Mouse (Mus musculus) adrenal gland, adult (tissue): ENCODE measurements at regions not wholly inside any gene's neighbourhood (a gene's known extent, or its start where the extent isn't known, plus 50 kb on each side); places are given as distances from the start of the nearest gene placed in this dataset.
A peak's percentile ranks its signal among the peaks of the same experiment; 100 is the strongest.
"Not testable (repeated sequence)": the region's sequence is repeated elsewhere in the genome, so short reads cannot be mapped to it uniquely, and the experiment has no call there.

Source experiments
- DNase-seq, 2 experiments: peaks; one replicate each; pipeline ENCODE4 v3.0.0; 2022 to 2023; ENCODE audit warnings: low spot score in 1 of 2; ENCODE audit not compliant: inconsistent age in 2 of 2

DNA sequence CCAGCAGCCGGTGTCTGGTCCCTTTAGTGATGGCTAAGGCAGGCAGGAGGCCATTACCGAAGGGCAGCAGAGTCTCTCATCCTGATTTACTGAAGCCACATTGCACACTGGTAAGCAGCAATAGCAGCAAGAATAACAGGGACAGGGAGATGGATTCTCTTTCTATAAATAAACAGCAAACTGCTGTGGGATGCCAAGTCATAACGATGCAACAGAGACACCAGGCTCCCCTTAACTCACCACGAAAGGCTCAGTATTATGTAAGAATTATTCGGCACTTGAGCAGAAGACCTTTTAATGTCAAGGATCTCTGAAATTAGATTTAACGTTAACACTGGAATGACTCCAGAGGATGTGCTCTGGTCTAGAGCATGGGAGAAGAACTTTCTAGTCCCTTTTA, 202.1 kb downstream of the Ddx10 start:
- DNase-seq: peak; percentile 9 to 65

DNA sequence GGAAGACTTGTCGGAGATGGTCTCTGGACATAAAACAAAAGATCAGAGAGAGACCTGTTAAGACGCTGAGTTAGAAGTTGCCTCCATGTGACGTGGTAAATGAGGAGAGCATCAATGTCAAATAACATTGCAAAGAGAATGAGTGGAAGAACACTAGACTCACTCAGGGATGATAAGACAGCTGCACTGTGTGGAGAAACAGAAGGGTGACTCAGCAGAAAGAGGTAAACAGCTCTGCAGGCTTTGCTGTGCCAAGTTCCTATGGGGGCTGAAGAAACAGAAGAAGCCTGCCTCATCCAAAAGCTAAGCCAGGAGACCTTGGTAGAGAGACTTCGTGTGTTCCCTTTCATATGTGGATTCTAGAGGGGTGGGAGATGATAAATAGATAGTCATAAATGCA, 214.1 kb downstream of the Ddx10 start:
- peak; percentile 11 to 36 for DNase-seq

DNA sequence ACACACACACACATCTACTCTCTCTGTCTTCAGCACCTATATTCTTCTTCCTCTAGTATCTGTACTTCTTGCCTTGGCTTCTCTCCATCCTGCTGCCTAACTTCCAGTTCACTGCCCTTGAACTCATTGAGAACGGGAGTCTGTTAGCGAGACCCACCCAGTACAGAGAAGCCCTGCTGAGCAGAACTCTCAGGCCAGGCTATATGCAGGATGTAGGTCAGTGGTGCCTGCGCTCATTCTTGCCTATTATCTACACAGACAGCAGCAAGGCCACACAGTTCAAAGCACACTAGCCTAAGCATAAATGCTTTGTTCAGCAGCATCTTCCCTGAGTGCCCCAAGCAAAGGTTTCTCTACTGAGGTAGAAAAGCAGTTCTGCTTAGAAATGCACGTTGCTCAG, 225.8 kb downstream of the Ddx10 start:
- DNase-seq: no peak

- no peak for DNase-seq
Measured at GRCm38 (mm10) chr9:53010741-53011140, 237.1 kb downstream of the Ddx10 start.

- DNase-seq: no peak
Measured at GRCm38 (mm10) chr9:53007395-53007794, 240.5 kb downstream of the Ddx10 start.

DNA sequence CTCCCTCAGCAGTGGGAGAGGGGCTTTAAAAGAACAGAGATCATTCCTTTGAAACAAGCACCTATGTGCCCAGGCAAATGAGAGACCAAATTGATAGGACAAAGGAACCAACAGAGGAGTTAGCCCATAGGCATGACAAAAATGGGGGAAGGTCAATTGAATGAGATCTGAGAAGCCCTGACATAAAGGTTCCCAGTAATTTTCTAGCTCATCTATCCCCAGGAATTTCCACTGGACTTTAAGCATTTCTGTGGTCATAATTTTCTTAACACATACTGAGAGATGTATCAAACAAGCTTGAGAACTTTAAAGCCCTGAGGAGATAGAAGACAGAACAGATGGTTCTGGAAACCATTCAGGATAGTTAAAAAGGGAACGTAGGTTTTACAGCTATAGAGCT, 241.8 kb downstream of the Ddx10 start:
- no peak for DNase-seq

- DNase-seq: no peak
Measured at GRCm38 (mm10) chr9:53004253-53004978, 243.4 kb downstream of the Ddx10 start.

- no peak for DNase-seq
Measured at GRCm38 (mm10) chr9:52976041-52976440, 271.8 kb downstream of the Ddx10 start.

DNA sequence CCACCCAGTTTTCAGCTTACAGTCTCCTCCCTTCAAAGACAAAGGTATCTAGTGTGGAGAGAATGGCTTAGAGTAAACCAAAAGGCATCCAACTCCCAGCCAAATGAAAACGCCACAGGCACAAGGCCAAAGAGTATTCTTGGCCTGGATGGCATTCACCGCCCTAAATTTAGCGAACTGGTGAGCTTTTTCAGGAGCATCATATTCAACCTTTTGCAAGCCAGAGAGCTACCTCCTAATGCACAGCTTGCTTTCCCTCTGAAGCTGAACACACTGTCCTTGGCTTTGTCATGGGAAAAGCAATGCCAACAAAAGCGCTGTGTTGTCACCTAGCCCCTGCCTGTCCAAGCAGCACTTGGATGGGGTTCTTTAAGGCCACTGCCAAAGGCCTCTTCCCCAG, 282.2 kb downstream of the Ddx10 start:
- DNase-seq: peak; percentile 23 to 64

GRCm38 (mm10) chr9:52959668-52960067, 280.1 kb upstream of the AI593442 start:
- DNase-seq: no peak

DNA sequence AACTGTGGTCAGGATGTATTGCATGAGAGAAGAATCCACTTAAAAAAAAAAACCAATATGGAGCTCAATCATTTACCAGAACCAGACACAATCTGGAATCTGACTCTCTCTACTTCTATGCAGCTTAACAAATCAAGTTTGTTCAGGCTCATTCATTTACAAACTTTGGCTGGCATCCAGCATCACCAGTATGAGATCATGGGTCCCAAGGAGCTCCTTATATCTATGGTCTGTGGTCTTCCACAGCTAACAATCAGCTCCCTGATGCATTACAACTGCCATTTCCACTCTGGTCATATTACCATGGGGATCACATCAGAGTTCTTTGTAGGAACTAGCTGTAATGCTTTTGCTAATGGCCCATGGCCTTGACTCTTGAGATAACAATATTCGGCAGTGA, 277.7 kb upstream of the AI593442 start:
- no peak for DNase-seq

- peak in 1 of 2 experiments; percentile 30 for DNase-seq
Measured at GRCm38 (mm10) chr9:52944081-52944480, 264.5 kb upstream of the AI593442 start.

DNA sequence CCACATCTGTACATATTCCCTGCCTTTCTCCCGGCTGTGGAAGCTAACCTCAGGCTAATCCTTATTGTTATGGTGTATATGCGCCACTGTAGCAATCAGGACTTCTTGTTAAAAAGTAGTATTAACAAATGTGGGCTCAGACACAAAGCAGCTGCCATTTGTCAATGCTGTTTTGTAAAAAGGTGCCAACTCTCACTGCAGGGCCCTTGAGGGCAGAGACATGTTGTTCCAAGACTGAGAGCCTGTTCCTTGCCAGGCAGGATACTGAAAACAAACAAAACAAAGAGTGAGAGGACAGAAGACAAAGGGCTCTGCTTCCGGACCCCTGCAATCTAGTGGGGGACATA, 262.0 kb upstream of the AI593442 start:
- DNase-seq: peak in 1 of 2 experiments; percentile 30

DNA sequence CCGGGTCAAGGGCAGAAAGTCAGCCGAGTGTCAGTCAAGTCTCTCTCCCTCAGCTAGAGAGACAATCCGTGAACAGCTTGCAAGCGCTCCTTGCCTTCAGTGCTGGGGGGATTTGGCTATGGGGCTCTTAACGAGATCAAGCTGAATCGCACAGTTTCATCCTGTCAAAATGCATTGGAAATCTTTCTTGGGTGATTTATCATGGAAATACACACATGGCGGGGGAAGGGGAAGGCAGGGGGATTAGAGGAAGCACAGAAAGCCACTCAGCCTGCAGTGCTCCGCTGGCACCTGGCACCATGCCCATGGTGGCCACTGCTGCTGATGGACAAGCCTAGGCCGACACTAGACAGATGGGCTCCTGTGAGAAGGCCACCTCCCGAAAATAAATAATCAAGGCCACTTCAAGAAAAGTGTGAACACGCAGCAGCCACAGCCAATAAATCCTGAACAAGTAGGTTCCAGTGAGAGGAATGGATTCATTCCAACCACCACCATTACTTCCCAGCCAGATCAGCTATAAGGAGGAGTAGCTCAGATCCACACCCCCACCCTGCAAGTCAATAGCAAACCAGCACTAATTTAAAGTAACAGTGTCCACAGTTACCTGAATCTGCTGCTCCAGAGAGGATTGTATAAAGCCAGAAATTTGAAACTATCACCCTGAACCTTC, 261.5 kb upstream of the AI593442 start:
- DNase-seq: peak; percentile 21 to 58

DNA sequence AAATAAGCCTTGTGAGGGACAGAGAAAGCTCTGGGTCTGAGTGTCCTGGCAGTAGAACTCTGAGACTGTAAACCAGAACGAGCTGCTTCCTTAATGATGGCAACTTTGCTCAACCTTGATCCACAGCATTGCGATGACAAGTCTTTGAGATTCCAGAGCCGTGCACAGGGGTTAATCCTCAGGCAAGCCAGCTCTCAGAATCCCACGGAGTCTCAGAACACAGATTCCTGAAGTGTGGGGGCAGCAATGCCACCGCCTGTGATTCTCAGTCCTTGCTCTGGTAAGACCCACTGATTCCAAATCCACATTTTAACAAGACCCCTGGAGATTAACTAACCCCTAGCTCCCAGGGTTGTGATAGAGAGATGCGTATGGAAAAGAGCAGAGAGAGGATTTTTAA, 255.5 kb upstream of the AI593442 start:
- DNase-seq: no peak

- DNase-seq: peak; percentile 61 to 64
Measured at GRCm38 (mm10) chr9:52917516-52917915, 237.9 kb upstream of the AI593442 start.

GRCm38 (mm10) chr9:52888653-52889052, 209.1 kb upstream of the AI593442 start:
- not testable (repeated sequence) for DNase-seq

GRCm38 (mm10) chr9:52887997-52888396, 208.4 kb upstream of the AI593442 start:
- not testable (repeated sequence) for DNase-seq

GRCm38 (mm10) chr9:52867236-52867635, 187.7 kb upstream of the AI593442 start:
- DNase-seq: no peak

DNA sequence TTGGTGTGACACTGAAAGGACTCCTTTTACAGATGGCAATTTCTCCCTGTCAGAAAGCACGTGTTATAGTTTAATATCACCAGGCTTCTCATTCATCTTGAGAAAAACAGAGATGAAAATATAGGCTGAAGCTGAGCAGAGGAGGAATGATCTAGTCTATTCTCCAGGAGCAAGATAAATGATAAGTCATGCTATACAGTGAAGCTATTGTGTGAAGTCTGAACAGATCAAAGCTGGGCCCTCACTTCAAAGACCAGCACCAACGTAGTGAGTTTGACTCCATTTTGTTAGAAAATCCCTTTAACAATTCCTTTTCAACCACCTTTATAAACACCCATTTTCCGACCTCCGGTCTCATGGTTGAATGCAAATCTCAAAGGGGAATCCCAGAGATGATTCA, 180.7 kb upstream of the AI593442 start:
- DNase-seq: no peak

DNA sequence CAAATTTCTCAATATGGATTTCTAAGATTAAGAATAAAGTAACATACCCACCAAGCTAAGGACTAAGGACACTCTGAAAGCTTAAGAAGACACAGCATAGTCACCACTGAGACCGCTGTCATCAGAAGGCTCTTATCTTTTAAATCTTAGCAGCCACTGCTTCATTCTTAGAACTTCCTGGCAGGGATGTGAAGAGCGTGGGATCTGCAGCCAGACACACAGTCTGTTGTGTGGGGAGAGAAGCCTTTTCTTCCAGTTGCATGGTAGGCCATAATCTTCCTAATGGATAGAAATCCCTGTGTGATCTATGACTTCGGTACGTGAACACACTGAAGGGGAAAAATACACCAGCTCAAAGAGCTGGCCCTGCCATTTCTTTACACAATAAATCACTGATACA, 178.8 kb upstream of the AI593442 start:
- DNase-seq: no peak

DNA sequence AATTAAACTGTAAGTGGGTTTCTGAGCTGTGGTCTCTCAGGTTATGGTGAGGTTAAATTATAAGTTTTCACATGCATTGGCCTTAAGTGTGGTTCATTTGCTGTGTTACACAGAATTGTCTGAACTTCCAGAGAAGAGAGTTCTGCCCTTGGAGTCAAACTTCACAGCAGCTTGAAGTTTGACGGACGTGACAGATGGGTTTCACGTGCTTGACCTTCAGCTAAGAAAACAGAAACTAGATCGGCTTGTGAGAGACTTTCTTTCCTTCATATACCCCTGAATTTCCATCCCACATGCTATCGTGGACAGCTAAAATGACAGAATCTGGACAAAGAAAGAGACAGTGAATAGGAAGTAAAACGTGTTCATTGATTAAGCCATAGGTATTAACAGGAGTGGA, 173.8 kb upstream of the AI593442 start:
- peak in 1 of 2 experiments; percentile 18 for DNase-seq

DNA sequence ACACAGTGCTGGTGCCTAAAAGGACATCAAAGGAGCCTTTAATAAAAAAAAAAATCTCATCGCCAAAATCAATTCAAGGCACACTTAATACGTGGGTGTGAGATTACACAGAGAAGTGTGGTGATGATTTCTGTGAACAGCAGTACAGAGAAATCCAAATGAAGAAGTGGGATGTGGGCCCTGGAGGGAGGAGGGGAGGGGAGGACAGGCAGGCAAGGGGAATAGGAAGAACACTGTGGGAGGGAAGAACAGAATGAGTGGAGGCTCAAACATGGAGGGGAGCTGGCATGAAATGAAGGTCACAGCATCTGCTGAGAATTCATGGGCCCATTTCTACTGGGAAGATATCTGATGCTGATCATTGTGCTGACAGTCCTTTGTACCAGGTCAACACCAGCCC, 171.0 kb upstream of the AI593442 start:
- no peak for DNase-seq
